Mouse (Mus musculus) common myeloid progenitor, adult 5-6 weeks (primary cell): ENCODE data around the gene Blzf1. TPM values are rescaled to one million over a fixed set of nuclear protein-coding genes. Genes with fewer than 3 reads are reported as not detected.
A peak's percentile ranks its signal among the peaks of the same experiment; 100 is the strongest.

Source experiments
- ATAC-seq: replicated peaks from 2 replicates; pipeline ENCODE4 v1.8.0; 2016; ENCODE audit warnings: low read depth, mild to moderate bottlenecking, moderate TSS enrichment, inconsistent platforms; ENCODE audit not compliant: poor library complexity, severe bottlenecking
- total RNA-seq: library from RNA; stranded (forward); fragments of 200-1000, 187-1606 nt; gene quantifications from 2 replicates; pipeline ENCODE4 v1.2.3, GENCODE M21; 2017

Blzf1 gene
- 35.9 and 36.5 TPM in 2 replicates for total RNA-seq

- peak; percentile 98 for ATAC-seq
These were observed at the start of gene Blzf1 for GRCm38 (mm10) chr1:164307124-164307751. Gene Blzf1, minus strand, starts transcription at chr1:164307489.

DNA sequence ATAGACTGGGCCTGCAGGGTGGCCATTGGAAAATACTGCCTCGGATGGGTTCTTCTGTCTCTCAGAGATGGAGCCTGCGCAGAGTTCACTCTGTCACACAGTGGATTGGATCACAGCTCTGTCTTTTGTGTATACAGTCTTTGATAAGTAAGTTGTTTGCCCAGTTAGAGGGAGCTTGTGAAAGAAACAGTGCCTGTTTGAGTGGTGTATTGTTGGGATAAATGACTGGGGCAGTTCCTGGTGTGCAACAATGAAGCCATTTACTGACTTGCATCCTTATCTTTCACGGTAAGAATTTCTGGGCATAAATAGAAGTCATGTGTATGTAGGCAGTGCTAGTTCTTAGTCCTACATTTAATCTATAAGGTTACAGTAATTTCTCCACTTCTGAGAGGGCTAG is 46.2 kb upstream of the Blzf1 start:
- ATAC-seq, result no peak

GRCm38 (mm10) chr1:164342161-164342560 is 34.9 kb upstream of the Blzf1 start:
- no peak for ATAC-seq

DNA sequence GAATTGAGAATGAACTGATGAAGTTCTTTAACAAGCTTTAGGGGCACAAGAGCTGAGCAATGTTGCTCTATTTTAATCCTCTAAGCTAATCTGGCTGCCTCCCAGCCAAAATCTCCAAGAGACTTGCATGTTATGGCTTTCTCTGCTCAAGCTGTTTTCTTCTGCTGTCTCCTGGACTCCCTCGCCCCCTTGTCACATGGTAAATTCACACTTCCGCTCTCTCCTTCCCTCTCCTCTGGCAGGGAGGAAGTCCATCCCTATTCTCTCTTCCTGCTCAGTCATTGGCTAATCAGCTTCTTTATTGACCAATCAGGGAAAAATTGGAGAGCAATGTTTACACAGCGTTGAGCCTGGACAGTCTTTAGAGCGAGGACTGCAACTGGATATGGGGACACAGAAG is 28.6 kb upstream of the Blzf1 start:
- ATAC-seq, result no peak

- ATAC-seq, result no peak
These were observed 28.1 kb upstream of the Blzf1 start for GRCm38 (mm10) chr1:164335435-164335834.

DNA sequence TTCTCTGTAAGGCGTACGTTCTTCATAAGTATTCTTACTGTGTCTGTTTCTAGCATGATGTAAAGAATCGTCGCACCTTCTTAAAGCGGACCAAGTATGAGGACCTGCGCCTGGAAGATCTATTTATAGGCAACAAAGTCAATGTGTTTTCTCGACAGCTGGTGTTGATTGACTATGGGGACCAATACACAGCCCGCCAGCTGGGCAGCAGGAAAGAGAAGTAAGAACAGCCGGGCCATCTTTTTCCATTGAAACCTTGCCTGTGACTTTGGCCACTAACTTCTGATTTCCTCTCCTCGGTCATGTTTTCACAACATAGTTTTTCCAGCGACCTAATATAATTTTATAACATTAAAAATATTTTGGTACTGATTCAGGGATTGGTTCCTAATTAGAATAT is 25.3 kb upstream of the Blzf1 start:
- no peak for ATAC-seq

GRCm38 (mm10) chr1:164327764-164328163 is 20.5 kb upstream of the Blzf1 start:
- no peak for ATAC-seq

DNA sequence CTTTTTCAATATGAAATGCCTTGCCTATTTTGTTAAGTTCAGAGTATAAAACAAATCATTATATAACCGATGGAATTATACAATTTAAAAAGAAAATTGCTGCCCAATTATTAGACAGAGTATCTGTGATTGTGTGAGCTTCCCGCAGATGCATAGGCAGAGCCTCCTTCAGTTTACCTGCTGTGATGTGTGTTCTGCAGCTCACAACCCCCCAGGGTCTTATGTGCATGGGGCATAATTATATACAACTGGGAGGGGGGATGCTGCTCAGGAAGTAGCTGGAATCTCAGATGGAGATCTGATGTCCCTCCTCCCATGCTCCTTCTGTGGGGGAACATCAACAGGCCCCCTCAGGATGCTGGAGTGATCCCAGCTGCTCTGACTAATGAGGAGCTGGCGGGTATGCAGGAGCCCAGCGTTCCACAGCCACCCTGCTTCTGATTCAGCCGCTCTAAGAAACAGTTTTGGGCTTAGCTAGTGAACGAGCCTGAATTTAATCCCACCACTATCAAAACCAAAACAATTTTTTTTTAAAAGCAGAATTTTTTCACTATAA is 19.4 kb upstream of the Blzf1 start:
- ATAC-seq, result no peak

DNA sequence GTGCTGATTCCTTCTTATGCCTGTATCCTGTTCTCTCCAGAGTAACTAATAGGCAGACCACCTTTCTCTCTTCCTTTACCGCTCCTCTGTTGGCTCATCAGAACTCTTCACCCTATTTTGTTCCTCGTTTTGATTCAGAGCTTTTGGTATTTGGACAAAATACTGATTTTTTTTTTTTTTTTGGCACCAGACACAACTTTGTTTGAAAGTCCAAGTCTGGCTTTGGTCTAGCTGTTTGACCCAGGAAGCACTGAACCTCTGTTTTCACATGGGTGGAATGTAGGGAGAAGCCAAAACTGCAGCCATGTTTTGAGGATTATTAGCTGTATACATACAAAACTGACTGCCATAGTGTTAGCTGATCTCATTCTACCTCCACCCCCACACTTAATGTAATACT is 17.6 kb upstream of the Blzf1 start:
- no peak for ATAC-seq

DNA sequence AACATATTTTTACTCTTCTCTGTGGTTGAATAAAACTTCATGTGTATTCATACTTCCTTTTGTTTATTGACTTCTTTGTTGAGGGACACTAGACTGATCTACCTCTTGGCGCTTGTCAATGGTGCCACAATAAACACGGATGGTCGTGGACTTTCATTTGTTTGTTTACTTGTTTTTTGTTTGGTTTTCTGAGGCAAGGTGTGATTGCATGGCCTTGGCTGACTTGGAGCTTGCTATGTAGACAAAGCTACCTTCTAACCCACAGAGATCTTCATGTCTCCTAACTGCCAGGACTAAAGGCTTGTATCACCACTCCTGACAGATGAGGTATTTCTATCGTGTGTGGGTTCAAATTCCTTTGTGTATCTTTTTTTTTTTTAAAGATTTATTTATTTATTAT is 16.9 kb upstream of the Blzf1 start:
- no peak for ATAC-seq

DNA sequence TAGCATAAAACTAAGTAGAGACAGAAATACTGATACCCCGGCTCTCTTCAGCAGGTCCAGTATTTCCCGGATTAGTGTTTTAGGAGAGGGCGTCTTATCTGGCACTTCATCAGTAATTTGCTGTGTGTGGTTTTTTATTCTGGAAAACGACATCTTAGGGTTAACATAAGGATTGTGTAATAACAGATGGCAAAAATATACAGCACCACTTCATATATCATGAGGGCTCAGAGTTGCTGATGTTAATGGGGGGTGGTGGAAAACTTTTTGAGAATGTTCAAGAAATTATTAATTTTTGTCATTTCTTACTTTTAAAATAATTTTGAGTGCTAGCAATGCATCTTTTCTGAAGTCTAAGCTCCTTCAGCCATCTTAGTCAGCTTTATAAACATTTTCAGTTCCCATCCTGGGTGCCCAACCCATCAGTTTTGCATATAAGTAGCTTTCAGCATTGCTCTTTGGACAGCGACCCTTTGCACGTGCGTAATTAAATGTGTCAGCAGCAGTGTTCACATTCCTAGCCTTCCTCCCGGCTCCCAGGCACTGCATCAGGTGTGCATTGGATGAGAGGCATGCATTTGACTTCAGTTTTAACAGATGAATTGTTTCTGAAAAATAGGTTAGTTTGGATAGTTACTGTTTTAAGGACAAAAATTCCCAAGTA is 15.8 kb upstream of the Blzf1 start:
- ATAC-seq, result no peak

DNA sequence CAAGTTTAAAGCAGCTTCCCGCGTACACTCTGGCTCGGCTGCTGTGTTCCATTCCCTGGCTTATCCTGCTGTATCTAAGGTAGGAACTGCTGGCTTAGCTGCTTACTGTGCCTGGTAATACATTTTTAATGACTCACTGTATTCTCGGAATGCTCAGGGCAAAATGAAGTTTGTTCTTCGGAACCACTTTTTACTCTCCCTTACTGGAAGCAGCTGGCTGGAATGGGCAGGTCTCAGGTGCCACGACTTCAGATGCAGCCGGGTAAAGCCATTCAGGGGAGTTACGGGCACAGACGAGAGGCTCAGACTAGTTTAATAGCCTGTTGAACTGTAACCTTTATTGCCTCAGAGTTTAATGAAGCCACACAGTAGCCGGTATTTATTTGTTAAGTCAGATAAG is 14.1 kb upstream of the Blzf1 start:
- no peak for ATAC-seq

DNA sequence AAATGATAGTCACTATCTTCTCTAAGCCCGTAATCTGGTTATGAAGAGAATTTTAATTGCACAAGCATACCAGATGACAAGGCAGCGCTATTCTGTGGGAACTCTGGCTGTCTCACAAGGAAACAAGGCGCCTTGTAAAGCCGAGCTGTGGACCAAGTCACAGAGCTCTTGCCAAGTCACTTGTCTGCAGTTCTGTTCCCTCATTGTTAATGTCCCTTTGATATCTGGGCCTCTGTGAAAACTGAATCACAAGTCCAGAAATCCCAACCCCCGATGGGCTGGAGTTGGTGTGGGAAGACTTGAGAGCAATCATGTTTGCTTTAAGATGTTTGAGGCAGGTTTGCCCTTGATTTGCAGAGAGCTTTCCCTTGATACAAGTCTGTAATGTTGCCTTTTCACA is 13.4 kb upstream of the Blzf1 start:
- ATAC-seq, result no peak

- ATAC-seq, result peak; percentile 30
These were observed 12.4 kb upstream of the Blzf1 start for GRCm38 (mm10) chr1:164319542-164320140.

DNA sequence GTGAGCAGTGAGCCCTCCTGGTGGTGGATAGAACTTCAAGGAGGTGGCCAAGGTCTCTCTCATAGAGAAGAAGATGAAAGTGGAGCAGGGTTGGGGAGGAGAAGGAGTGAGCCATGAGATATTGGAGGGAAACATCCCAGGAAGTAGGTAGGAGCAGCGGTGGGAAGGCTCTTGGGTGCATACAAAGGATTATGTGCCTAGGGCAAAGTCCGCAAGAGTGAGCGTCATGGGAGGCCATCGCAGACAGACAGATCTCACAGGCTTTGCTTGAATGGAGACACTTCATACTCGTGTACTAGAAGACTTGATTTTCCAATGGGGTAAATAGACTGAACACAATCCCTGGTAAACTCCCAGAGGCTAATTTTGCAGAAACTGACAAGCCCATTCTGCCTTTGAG is 11.2 kb upstream of the Blzf1 start:
- no peak for ATAC-seq

DNA sequence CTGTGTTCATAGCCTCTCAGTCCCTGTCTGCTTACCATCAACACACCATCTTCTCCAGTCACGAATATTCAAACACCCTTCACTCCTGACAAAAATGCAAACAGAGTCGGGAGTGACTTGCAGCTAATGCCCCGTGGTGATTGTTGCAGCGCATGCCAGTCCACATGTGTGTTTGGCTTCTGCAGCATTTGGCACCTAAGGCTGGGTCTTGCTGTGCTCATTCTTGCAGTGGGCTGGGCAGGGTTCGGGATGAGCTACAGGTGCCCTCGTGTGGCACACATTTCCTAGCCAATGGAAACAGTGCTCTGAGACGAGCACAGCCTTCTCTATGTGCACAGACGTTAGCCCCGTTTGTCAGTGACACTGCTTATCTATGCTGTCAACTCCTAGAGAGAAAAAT is 10.0 kb upstream of the Blzf1 start:
- ATAC-seq, result no peak

- ATAC-seq, result peak; percentile 85
These were observed 9.4 kb upstream of the Blzf1 start for GRCm38 (mm10) chr1:164316697-164317096.

DNA sequence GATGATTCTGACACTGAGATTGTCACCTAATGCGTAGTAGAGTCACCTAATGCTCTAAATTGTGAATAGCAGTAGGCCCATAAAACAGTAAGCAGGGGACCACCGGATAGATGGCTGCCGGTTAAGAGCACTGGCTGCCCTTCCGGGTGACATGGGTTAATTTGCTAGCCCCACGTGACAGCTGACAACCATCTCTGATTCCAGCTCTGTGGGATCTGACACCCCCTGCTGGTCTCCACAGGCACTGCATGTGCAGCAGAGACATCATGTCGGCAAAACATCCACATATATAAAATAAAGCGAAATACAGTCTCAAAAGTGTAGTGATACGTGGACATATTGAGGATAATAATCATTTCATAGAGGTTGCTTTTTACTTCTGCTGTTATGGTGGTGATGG is 8.0 kb upstream of the Blzf1 start:
- peak; percentile 69 for ATAC-seq

GRCm38 (mm10) chr1:164314085-164314484 is 6.8 kb upstream of the Blzf1 start:
- ATAC-seq, result no peak

GRCm38 (mm10) chr1:164307922-164308321 is 633 bp upstream of the Blzf1 start:
- no peak for ATAC-seq

- no peak for ATAC-seq
These were observed 3.5 kb downstream of the Blzf1 start, which contains the start of gene Nme7 for GRCm38 (mm10) chr1:164303821-164304220. Gene Nme7, plus strand, starts transcription at chr1:164304121.
